In genomic region chr12:115802499-115802898, GRCm38 (mm10) we compare ENCODE assay signal across 7 mouse cellular contexts.
DNase-seq lines count a peak whose midpoint lies in the region; ATAC-seq and TF ChIP-seq lines count a peak whose summit lies in the region.
"Not testable (repeated sequence)": the region's sequence is repeated elsewhere in the genome, so short reads cannot be mapped to it uniquely, and the experiment has no call there.

No protein-coding gene starts in this region.

- H3K27ac ChIP-seq in bone marrow, adult 2 months (ENCODE audit: control insufficient read depth, insufficient read depth, low read depth, low read length, poor library complexity), result peak overlapping the region; percentile 85
- 0 out of 2 replicates have a peak overlapping the region, but pooled peaks have one; percentile 29 for H3K27ac ChIP-seq in spleen, adult 2 months (ENCODE audit: insufficient read depth, low read length)

- H3K4me1 ChIP-seq in bone marrow, adult 2 months (ENCODE audit: control insufficient read depth, insufficient read depth, low read length); spleen, adult 2 months (ENCODE audit: control insufficient read depth, insufficient read depth, insufficient read length): not testable (repeated sequence)

- H3K4me3 ChIP-seq in bone marrow, adult 2 months (replicated peaks; ENCODE audit: control insufficient read depth, low read depth, low read length), result peak overlapping the region; percentile 45
- not testable (repeated sequence) for H3K4me3 ChIP-seq in spleen, adult 2 months (ENCODE audit: extremely low read depth, insufficient read depth, insufficient read length)

- not testable (repeated sequence) for H3K36me3 ChIP-seq in spleen, adult 2 months (ENCODE audit: control insufficient read depth, insufficient read depth, low read length)

- DNase-seq in CD4-positive, CD25-positive, alpha-beta regulatory T cell, adult 2 months (ENCODE audit: low read depth, low spot score), result peak; percentile 59
- peak; percentile 11 to 58 for DNase-seq in adrenal gland, adult (ENCODE audit: inconsistent age in 2 of 2, low spot score in 1 of 2)
- DNase-seq in spleen, adult 2 months (ENCODE audit: low read depth in 1 of 2, low spot score in 2 of 2), result not testable (repeated sequence)
- peak; percentile 22 for DNase-seq in thymus, postnatal 0 days (ENCODE audit: low spot score)
- peak; percentile 13 to 19 for DNase-seq in thymus, postnatal 36 days

- WGBS in bone marrow, adult 2 months, result 6% methylated on average over 2 of the region's 2 CpGs
- 4% methylated on average over 2 of the region's 2 CpGs for WGBS in spleen, adult 2 months

- not testable (repeated sequence) for TF ChIP-seq CTCF in bone marrow, adult 2 months (IDR thresholded peaks at IDR 0.05; ENCODE audit: control insufficient read depth, insufficient read depth, low read length); spleen, adult 2 months (IDR thresholded peaks at IDR 0.05; ENCODE audit: extremely low read depth, insufficient read depth, insufficient read length, insufficient replicate concordance)

- H3K27me3 ChIP-seq in spleen, adult 2 months (ENCODE audit: control insufficient read depth, insufficient read depth, low read length), result not testable (repeated sequence)

- not testable (repeated sequence) for TF ChIP-seq POLR2A in bone marrow, adult 2 months (IDR thresholded peaks at IDR 0.05; ENCODE audit: borderline replicate concordance, control insufficient read depth, low read depth, low read length); spleen, adult 2 months (IDR thresholded peaks at IDR 0.05; ENCODE audit: low read depth, low read length)

- peak; percentile 63 for ATAC-seq in inflammation-experienced regulatory T-cells, adult 6 months
